ENCODE assay signal across 19 mouse cellular contexts in the genomic region with DNA sequence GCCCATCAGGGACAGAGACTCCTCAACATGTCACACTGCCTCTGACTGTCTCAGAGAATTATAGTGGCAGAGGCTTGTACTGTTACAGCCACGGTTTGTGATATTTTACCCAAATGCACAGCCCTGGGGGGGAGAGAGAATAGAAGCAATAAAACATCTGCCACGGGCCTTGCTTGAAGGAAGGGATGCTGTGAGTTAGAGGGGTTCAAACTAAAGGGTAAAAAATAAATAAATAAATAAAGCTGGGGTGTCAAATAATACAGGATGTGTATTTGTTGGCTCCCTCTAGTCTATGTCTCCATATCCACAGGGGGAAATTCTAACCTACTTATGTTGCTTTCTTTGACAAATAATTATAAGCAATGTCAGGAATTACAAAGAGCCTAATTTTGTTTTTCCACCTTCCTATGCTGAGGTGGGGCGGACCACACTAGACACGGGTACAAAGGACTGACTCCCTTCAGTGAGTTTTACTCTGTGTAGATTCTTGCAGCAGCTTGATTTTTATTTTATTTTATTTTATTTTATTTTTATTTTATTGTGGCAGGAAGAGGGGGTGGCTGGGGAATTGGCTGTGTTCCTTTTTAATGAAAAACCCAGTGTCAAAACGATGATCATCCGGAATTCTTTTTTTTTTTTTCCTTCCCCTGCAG.
DNase-seq lines count a peak whose midpoint lies in the region; ATAC-seq and TF ChIP-seq lines count a peak whose summit lies in the region.
"Had no signal": no experiment of that assay in that cellular context is flagged by ENCODE, and none has a peak within 500 bp of the region (broad histone marks: within the 10 kb centered on the region; RNA-seq: fewer than 3 reads in every experiment).

No protein-coding gene starts in this region.

- H3K36me3 ChIP-seq in heart, postnatal 0 days (replicated peaks; ENCODE audit: control insufficient read depth, insufficient read depth, low read length) = no peaks in the 10 kb centered on the region
- no peaks in the 10 kb centered on the region for H3K36me3 ChIP-seq in kidney, embryonic 15.5 days
- H3K36me3 ChIP-seq in stomach, embryonic 14.5 days (ENCODE audit: control insufficient read depth, insufficient read depth, low read length) = no peaks in the 10 kb centered on the region
- no peaks in the 10 kb centered on the region for H3K36me3 ChIP-seq in stomach, postnatal 0 days (ENCODE audit: control insufficient read depth, insufficient read depth, low read length)
- H3K36me3 ChIP-seq: heart, embryonic 10.5 days; liver, embryonic 12.5 days; midbrain, embryonic 12.5 days; stomach, embryonic 15.5 days had no signal

- H3K4me3 ChIP-seq in heart, postnatal 0 days (ENCODE audit: low read depth, low read length) = no peak overlapping the region
- H3K4me3 ChIP-seq in kidney, embryonic 15.5 days (replicated peaks) = no peak overlapping the region
- H3K4me3 ChIP-seq in stomach, embryonic 14.5 days (ENCODE audit: low read depth, low read length) = no peak overlapping the region
- no peak overlapping the region for H3K4me3 ChIP-seq in stomach, postnatal 0 days (ENCODE audit: low read depth, low read length)
- H3K4me3 ChIP-seq in left cerebral cortex, adult 2 months = no peak overlapping the region
- H3K4me3 ChIP-seq: heart, embryonic 10.5 days; liver, embryonic 12.5 days; midbrain, embryonic 12.5 days; myocyte; stomach, embryonic 15.5 days had no signal

- H3K9ac ChIP-seq in heart, postnatal 0 days (replicated peaks; ENCODE audit: low read depth, low read length) = no peak overlapping the region
- no peak overlapping the region for H3K9ac ChIP-seq in kidney, embryonic 15.5 days
- no peak overlapping the region for H3K9ac ChIP-seq in stomach, embryonic 14.5 days (replicated peaks; ENCODE audit: low read depth, low read length)
- no peak overlapping the region for H3K9ac ChIP-seq in stomach, postnatal 0 days (ENCODE audit: low read length)
- H3K9ac ChIP-seq: liver, embryonic 12.5 days; midbrain, embryonic 12.5 days; stomach, embryonic 15.5 days had no signal

- TF ChIP-seq EP300 in heart, postnatal 0 days (IDR thresholded peaks at IDR 0.05; ENCODE audit: low read depth) = no peak
- TF ChIP-seq EP300 in stomach, postnatal 0 days (optimal IDR thresholded peaks at IDR 0.05) = no peak

- no peaks in the 10 kb centered on the region for H3K27me3 ChIP-seq in heart, postnatal 0 days (ENCODE audit: control insufficient read depth, insufficient read depth, low read length)
- no peaks in the 10 kb centered on the region for H3K27me3 ChIP-seq in kidney, embryonic 15.5 days
- H3K27me3 ChIP-seq in stomach, embryonic 14.5 days (ENCODE audit: control insufficient read depth, insufficient read depth, low read length) = no peaks in the 10 kb centered on the region
- no peaks in the 10 kb centered on the region for H3K27me3 ChIP-seq in stomach, postnatal 0 days (ENCODE audit: control insufficient read depth, insufficient read depth, low read length)
- H3K27me3 ChIP-seq: liver, embryonic 12.5 days; stomach, embryonic 15.5 days had no signal

- no peaks in the 10 kb centered on the region for H3K9me3 ChIP-seq in heart, postnatal 0 days (replicated peaks; ENCODE audit: control insufficient read depth, low read length)
- H3K9me3 ChIP-seq in kidney, embryonic 15.5 days (replicated peaks) = no peaks in the 10 kb centered on the region
- no peaks in the 10 kb centered on the region for H3K9me3 ChIP-seq in stomach, embryonic 14.5 days (ENCODE audit: control insufficient read depth, low read depth, low read length)
- no peaks in the 10 kb centered on the region for H3K9me3 ChIP-seq in stomach, postnatal 0 days (ENCODE audit: control insufficient read depth, low read length)
- H3K9me3 ChIP-seq: heart, embryonic 10.5 days; liver, embryonic 12.5 days; midbrain, embryonic 12.5 days; stomach, embryonic 15.5 days had no signal

- intact Hi-C loops in heart, postnatal 36 days (cut with DNase I) = no loop called here
- intact Hi-C loops in left cerebral cortex, adult 2 months (cut with DNase I) = no loop called here

- H3K27ac ChIP-seq in heart, postnatal 0 days (ENCODE audit: low read depth) = no peak overlapping the region
- peak overlapping the region; percentile 48 for H3K27ac ChIP-seq in kidney, embryonic 15.5 days
- no peak overlapping the region for H3K27ac ChIP-seq in stomach, embryonic 14.5 days (ENCODE audit: low read length)
- no peak overlapping the region for H3K27ac ChIP-seq in stomach, postnatal 0 days (replicated peaks)
- H3K27ac ChIP-seq in left cerebral cortex, adult 2 months = no peak overlapping the region
- H3K27ac ChIP-seq: heart, embryonic 10.5 days; liver, embryonic 12.5 days; midbrain, embryonic 12.5 days; stomach, embryonic 15.5 days had no signal

- H3K4me1 ChIP-seq in heart, postnatal 0 days (ENCODE audit: control insufficient read depth, insufficient read depth) = no peaks in the 10 kb centered on the region
- H3K4me1 ChIP-seq in kidney, embryonic 15.5 days = no peaks in the 10 kb centered on the region
- no peaks in the 10 kb centered on the region for H3K4me1 ChIP-seq in stomach, embryonic 14.5 days (ENCODE audit: control insufficient read depth, insufficient read depth, low read length)
- H3K4me1 ChIP-seq in stomach, postnatal 0 days (replicated peaks; ENCODE audit: control insufficient read depth, insufficient read depth) = no peaks in the 10 kb centered on the region
- H3K4me1 ChIP-seq: heart, embryonic 10.5 days; midbrain, embryonic 12.5 days; stomach, embryonic 15.5 days had no signal

- WGBS in heart, postnatal 0 days = 71% methylated on average over 6 of the region's 6 CpGs
- 44% methylated on average over 6 of the region's 6 CpGs for WGBS in kidney, embryonic 15.5 days
- WGBS in stomach, embryonic 14.5 days = 40% methylated on average over 6 of the region's 6 CpGs
- WGBS in stomach, postnatal 0 days = 47% methylated on average over 6 of the region's 6 CpGs

- 0 out of 2 replicates have a peak overlapping the region, but pooled peaks have one; percentile 18 for H3K4me2 ChIP-seq in heart, postnatal 0 days (ENCODE audit: low read depth, low read length)
- H3K4me2 ChIP-seq in kidney, embryonic 15.5 days = no peak overlapping the region
- H3K4me2 ChIP-seq in stomach, embryonic 14.5 days (replicated peaks; ENCODE audit: low read depth, low read length) = no peak overlapping the region; the same call in 1 of the 2 replicates
- H3K4me2 ChIP-seq in stomach, postnatal 0 days (replicated peaks; ENCODE audit: low read depth) = no peak overlapping the region
- H3K4me2 ChIP-seq: liver, embryonic 12.5 days; midbrain, embryonic 12.5 days had no signal

- no peak for TF ChIP-seq CTCF in heart, postnatal 0 days (IDR thresholded peaks at IDR 0.05; ENCODE audit: low read depth)
- TF ChIP-seq CTCF in stomach, postnatal 0 days (IDR thresholded peaks at IDR 0.05; ENCODE audit: low read depth) = no peak
- TF ChIP-seq CTCF in left cerebral cortex, adult 2 months (IDR thresholded peaks at IDR 0.05) = no peak

- DNase-seq in heart, postnatal 0 days (ENCODE audit: low spot score) = no peak
- no peak for DNase-seq in heart, postnatal 36 days
- DNase-seq in kidney, adult 9 months = no peak
- no peak for DNase-seq in stomach, postnatal 0 days (ENCODE audit: low spot score)
- no peak for DNase-seq in left cerebral cortex, adult 2 months (ENCODE audit: extremely low spot score in 1 of 2, low spot score in 2 of 2)
- DNase-seq: adrenal gland, postnatal 14 days; cerebellum, adult 11-12 months; cerebellum, postnatal 25 days; gastrocnemius, postnatal 36 days; heart, postnatal 14 days; kidney, postnatal 25 days; spleen, adult 18-20 months had no signal

- no peak for ATAC-seq in heart, postnatal 0 days (ENCODE audit: insufficient read depth, low read depth)
- peak; percentile 40; the same call in 1 of the 2 replicates for ATAC-seq in kidney, embryonic 15.5 days (replicated peaks; ENCODE audit: low FRiP score)
- peak; percentile 28; the same call in 1 of the 2 replicates for ATAC-seq in stomach, embryonic 14.5 days (ENCODE audit: insufficient number of reproducible peaks, insufficient read depth, low FRiP score, low read depth)
- ATAC-seq in stomach, postnatal 0 days (ENCODE audit: low FRiP score, low TSS enrichment) = no peak; the same call in 1 of the 2 replicates
- ATAC-seq: liver, embryonic 12.5 days had no signal

Comparison
In these comparisons a context has a peak if more than half of its experiments do, and no peak if none do; other contexts are left out.
1. ATAC-seq: peak in kidney, embryonic 15.5 days (single experiment) and stomach, embryonic 14.5 days (single experiment); none in heart, postnatal 0 days (single experiment) and stomach, postnatal 0 days (single experiment).